Mouse (Mus musculus): ENCODE results near the gene Mcoln2. TPM values are rescaled to one million over a fixed set of nuclear protein-coding genes. Genes with fewer than 3 reads are reported as not detected.

Mcoln2 gene
- polyA plus RNA-seq, 1 experiment from 2014 or later: 0.28 TPM

DNA sequence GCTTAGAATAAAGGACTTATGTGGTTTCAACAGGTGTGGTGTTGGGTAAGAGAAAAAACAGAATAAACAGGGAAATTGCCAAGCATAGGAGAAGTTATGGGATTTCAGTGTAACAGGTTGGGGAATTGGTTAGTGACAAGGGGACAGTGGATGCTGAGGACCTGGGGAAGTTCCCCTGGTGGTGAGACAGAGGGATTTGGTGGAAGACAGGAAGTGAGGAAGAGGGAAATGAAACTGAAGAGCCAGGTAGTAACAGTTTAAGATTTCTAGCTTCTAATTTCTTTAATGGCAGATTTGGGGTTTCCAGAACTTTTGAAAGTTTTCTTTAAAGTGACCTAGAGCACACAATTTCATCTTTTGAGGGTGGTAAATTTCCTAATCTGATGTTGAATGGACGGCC, 95.0 kb downstream of the Mcoln2 start:
- H3K27ac ChIP-seq: no peak overlapping the region
- H3K36me3 ChIP-seq (ENCODE audit: poor library complexity, severe bottlenecking): no peaks in the 10 kb centered on the region
- H3K4me2 ChIP-seq: no peak overlapping the region
- H3K4me3 ChIP-seq: no peak overlapping the region
- ATAC-seq: no peak
- no peaks in the 10 kb centered on the region for H3K9me3 ChIP-seq (replicated peaks)
- no peaks in the 10 kb centered on the region for H3K4me1 ChIP-seq
- no peaks in the 10 kb centered on the region for H3K27me3 ChIP-seq
- WGBS: 89% methylated on average over 1 of the region's 1 CpGs
- H3K9ac ChIP-seq: no peak overlapping the region

Other genes starting within 250 kb of the Mcoln2 start
- 42.7 and 45.4 TPM in 2 replicates for gene Bcl10, start 227.0 kb upstream of the Mcoln2 start, polyA plus RNA-seq (2015; fragmentation: Nextera tagmentation; extraction: Ambion mirVana)
- gene 2410004B18Rik, start 211.8 kb upstream of the Mcoln2 start, polyA plus RNA-seq (2015; fragmentation: Nextera tagmentation; extraction: Ambion mirVana): 62.5 and 67.0 TPM in 2 replicates
- 0.59 and 0.88 TPM in 2 replicates for gene Syde2, start 162.0 kb upstream of the Mcoln2 start, polyA plus RNA-seq (2015; fragmentation: Nextera tagmentation; extraction: Ambion mirVana)
- gene Wdr63, start 41.7 kb upstream of the Mcoln2 start, polyA plus RNA-seq (2015; fragmentation: Nextera tagmentation; extraction: Ambion mirVana): 0.81 and 0.89 TPM in 2 replicates
- 0.59 and 0.74 TPM in 2 replicates for gene Mcoln3, start 32.4 kb upstream of the Mcoln2 start, polyA plus RNA-seq (2015; fragmentation: Nextera tagmentation; extraction: Ambion mirVana)
- gene Lpar3, start 71.1 kb downstream of the Mcoln2 start, polyA plus RNA-seq (2015; fragmentation: Nextera tagmentation; extraction: Ambion mirVana): 0.06 and 0.28 TPM in 2 replicates